Mouse (Mus musculus) erythroid progenitor cell, adult 5-6 weeks (primary cell): ENCODE results near the gene Scamp2. TPM values are rescaled to one million over a fixed set of nuclear protein-coding genes. Genes with fewer than 3 reads are reported as not detected.
A peak's percentile ranks its signal among the peaks of the same experiment; 100 is the strongest.

Experiments used
- ATAC-seq: replicated peaks from 2 replicates; pipeline ENCODE4 v1.8.0; 2016; ENCODE audit warnings: moderate number of reproducible peaks, mild to moderate bottlenecking, moderate TSS enrichment, inconsistent platforms; ENCODE audit not compliant: poor library complexity, low FRiP score, severe bottlenecking
- total RNA-seq, 2 experiments: library from RNA; stranded (forward) in 1 of 2; stranded (reverse) in 1 of 2; fragments of 150-400 nt in 1 of 2; fragments of 186-747, 209-891 nt in 1 of 2; gene quantifications; 2 replicates each; pipeline versions ENCODE4 v1.2.3 to v1.2.4; 2015 to 2017; ENCODE audit warnings: low replicate concordance in 2 of 2

Scamp2 gene
- total RNA-seq, 2 experiments from 2014 or later = 12.1 to 28.1 TPM

- ATAC-seq = no peak
Measured at GRCm38 (mm10) chr9:57549186-57549585, 11.6 kb upstream of the Scamp2 start.

GRCm38 (mm10) chr9:57550126-57550862 lies 10.4 kb upstream of the Scamp2 start:
- no peak for ATAC-seq

GRCm38 (mm10) chr9:57552139-57552887 lies 8.4 kb upstream of the Scamp2 start, which contains the start of gene Mpi:
Mpi (minus strand) TSS chr9:57552763.
- peak; percentile 80 for ATAC-seq

GRCm38 (mm10) chr9:57553119-57553518 lies 7.6 kb upstream of the Scamp2 start:
- ATAC-seq = no peak

DNA sequence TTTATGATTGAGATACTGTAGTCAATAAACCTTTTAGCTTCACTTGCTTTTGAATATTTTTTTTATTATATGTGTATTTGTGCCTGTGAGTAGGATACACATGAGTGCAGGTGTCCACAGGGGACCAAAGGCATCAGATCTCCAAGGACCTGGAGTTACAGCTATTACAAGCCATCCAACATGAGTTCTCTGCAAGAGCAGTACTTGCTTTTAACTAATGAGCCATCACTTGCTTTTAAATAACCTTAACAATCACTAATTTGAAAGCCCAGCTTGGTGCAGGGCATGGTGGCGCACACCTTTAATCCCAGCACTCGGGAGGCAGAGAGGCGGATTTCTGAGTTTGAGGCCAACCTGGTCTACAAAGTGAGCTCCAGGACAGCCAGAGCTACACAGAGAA lies 6.0 kb upstream of the Scamp2 start:
- no peak for ATAC-seq

- no peak for ATAC-seq
Measured at GRCm38 (mm10) chr9:57557215-57557614, 3.5 kb upstream of the Scamp2 start.

GRCm38 (mm10) chr9:57558625-57559024 lies 2.1 kb upstream of the Scamp2 start:
- no peak for ATAC-seq

DNA sequence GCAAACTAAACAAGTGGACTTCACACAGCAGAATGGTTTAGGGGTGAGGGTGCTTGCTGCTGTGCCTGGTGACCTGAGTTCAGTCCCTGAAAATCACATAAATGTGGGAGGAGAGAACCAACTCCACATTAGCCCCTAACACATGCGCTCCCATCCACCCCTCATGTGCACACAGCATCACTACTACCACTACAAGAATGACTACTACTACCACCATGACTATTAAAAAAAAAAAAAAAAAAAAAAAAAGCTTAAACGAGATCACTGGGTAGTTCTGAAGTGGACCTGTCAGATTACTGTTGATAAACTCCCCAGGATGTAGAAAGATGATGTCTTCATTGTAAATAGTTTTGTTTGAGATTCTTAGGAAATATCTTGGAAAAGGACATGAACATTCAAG lies 1.2 kb upstream of the Scamp2 start:
- ATAC-seq = no peak

DNA sequence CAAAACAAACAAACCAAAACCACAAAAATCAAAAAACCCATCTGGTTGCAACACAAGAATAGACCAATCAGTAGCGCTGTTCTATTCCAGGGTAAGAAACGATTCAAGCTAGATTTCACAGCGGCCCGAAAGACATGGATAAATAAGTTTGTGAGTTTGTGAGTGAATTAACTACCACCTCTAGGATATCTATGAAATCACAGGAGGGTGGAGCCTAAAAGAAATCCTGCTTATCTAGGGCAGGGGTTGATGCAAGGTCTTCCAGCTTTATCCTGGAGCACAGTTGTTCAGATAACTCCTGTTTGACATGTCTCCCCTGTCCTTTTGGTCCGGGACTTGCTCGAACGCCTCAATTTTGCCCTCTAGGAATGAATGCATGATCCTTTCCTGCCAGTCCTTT lies 480 bp upstream of the Scamp2 start:
- ATAC-seq = no peak

DNA sequence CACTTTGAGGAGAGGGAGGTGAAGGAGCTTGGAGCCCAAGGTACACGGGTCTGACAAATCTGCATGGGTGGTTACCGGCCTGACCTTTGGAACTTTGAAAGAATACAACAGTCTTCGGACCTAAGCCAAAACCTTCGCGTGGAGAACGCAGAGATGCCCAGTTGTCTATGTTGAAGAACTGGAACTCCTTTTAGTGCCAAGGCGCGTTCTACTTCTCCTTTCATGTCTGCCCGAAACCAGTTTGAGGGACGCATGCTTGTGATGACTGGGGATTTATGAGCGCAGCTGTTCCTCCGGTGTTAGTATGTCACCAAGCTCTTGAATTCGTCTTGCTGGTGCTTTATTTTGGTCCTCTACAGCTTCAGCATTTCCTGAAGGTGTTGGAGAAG lies 962 bp downstream of the Scamp2 start:
- ATAC-seq = no peak

DNA sequence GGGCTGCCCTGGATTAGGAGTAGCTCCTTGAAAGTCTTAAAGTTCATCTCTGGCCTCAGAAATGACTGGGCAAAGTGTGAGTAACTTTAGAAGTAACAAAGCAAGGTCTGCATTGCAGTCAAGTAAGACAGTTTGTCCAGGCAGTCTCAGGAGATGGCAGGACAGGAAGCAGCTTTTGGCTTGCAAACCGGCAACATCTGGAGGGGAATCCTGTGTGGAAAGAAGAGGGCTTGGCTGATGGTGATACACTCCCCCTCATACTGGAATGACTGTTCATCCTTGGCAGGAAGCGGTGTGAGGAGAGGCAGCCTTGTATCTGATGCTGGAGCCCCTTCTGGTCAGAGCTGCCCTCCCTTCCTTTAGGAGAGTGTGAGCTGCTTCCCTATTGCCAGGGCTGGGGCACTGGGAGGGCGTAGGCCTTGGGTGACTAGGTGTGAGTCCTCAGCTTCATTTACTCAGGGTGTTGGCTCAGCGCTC lies 2.2 kb downstream of the Scamp2 start:
- ATAC-seq = no peak

DNA sequence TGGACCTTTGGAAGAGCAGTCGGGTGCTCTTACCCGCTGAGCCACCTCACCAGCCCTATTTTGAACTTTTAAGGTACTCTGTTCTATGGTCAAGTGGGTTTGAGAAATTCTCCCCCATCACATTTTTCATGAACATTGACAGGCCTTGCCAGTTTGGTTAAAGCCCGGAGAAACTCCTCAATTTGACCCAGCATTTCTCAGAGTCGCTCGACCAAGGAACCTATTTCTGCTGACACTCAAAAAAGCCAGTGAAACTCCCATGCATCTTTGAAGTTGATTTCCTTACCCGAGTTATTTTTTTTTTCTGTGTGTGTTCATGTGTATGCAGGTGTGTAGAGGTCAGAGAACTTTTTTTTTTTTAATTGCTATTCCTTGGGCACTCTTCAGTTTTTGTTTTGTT lies 3.9 kb downstream of the Scamp2 start:
- no peak for ATAC-seq

- ATAC-seq = no peak
Measured at GRCm38 (mm10) chr9:57565741-57566221, 5.0 kb downstream of the Scamp2 start.

DNA sequence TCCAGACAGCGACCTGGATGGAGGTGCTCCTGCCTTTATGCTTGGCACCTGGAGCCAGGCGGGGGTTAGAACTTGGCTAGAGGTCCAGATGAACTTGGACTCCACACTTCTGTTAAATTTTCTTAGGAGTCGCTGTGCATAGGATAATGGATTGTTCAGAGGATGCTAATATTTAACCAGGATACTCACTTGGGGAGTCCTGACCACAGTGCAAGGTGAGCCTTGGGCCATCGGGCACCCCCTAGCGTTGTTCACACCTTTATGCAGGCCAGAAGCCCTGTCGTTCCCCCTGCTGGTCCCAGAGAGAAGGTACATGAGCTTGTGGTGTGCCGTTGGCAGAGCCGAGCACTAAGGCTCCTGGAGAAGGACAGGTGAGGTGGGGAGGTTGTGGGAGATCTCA lies 6.1 kb downstream of the Scamp2 start:
- no peak; the same call in 1 of the 2 replicates for ATAC-seq

DNA sequence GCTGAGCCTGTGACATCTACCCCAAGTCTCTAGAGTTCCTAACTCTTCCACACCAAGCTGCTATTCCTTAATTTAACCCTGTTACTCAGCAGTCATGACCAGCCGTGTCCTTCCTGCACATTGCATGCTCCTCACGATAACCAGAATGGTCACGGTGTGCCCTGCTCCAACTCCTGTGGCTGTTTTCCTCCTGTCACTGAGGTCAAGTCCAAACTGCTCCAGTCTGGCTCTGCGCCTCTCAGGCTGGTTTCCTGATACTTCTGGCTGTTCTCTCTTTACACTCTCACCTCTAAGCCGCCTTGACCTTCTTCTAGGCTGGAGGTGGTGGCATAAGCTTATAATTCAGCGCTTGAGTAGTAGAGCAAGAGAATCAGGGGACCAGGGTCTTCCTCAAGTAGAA lies 7.8 kb downstream of the Scamp2 start:
- ATAC-seq = no peak

DNA sequence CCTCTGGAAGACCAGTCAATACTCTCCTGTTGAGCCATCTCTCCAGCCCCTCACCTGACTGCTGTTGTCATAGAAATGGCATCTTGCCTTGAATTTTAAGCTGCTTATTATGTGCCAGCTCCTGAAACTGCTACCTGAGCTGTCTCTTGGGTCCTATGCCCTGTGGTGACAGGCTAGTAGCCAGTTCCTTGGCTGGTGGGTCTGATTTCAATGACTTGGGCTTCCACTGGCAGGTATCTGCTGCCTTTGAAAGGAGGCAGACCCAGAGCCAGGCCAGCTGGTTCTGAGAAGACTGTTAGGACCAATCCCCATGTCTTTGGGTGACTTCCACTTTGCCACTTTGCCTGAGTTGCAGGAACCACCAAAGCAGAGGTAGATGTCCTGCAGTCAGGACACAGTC lies 13.7 kb downstream of the Scamp2 start:
- no peak for ATAC-seq

DNA sequence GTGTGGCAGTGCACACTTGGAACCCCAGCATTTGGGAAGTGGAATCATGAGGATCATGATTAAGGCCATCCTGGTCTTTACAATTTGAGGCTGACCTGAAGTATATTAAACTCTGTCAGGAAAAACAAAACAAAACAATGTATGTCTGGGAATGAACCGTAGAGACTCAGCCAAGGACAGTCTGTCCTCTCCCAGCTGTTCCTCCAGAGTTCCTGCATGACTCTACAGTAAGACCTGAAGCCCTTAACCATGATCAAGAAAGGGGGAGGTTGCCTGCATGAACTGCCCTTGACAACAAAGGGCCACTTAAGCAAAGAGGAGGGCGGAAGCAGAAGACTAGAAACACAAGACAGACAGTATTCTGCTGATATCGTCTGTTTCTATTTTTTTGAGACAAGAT lies 14.8 kb downstream of the Scamp2 start:
- ATAC-seq = no peak

GRCm38 (mm10) chr9:57577144-57577849 lies 16.6 kb downstream of the Scamp2 start:
- ATAC-seq = peak; percentile 96

DNA sequence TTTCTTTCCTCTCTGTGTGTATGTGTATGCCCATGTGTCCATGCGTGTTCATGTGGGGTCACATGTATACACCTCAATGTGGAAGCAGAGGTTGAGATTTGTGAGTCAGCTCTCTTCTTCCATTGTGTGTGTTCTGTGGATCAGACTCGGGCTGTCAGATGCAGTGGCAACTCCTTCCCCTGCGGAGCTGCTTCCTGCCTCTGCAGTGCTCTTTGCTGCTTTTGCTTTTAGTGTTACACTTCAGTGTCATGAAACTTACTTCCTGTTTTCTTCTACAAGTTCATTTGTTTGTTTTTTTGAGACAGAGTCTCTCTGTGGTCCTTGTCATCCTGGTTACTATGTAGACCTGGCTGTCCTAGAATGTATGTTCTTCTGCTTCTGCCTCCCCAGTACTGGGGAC lies 24.2 kb downstream of the Scamp2 start:
- no peak for ATAC-seq
